Mouse (Mus musculus) limb, embryonic 13.5 days (tissue): ENCODE data around the gene Mrpl33. TPM values are rescaled to one million over a fixed set of nuclear protein-coding genes. Genes with fewer than 3 reads are reported as not detected.
A peak's percentile ranks its signal among the peaks of the same experiment; 100 is the strongest.

ENCODE experiments used
- ATAC-seq: fragments of 200-750 bp; cut with Nextera tagmentation; 2 replicates; pipeline ENCODE4 v1.8.0; 2017; ENCODE audit warnings: low read depth, moderate number of reproducible peaks, moderate TSS enrichment; ENCODE audit not compliant: low FRiP score
- H3K27ac ChIP-seq: fragments of 300-500 bp; sonication (generic); 2 replicates; pipeline ENCODE4 v1.5.1; 2015; ENCODE audit warnings: inconsistent platforms, mild to moderate bottlenecking, moderate library complexity
- H3K27me3 ChIP-seq: fragments of 300-500 bp; sonication (generic); 2 replicates; pipeline ENCODE4 v1.6.1; 2015; ENCODE audit warnings: mild to moderate bottlenecking, inconsistent platforms
- H3K36me3 ChIP-seq: fragments of 300-500 bp; sonication (generic); 2 replicates; pipeline ENCODE4 v1.6.1; 2015; ENCODE audit warnings: inconsistent platforms, mild to moderate bottlenecking, moderate library complexity
- H3K4me1 ChIP-seq: fragments of 300-500 bp; sonication (generic); 2 replicates; pipeline ENCODE4 v1.6.1; 2015; ENCODE audit warnings: inconsistent platforms
- H3K4me2 ChIP-seq: fragments of 300-500 bp; sonication (generic); replicated peaks from 2 replicates; pipeline ENCODE4 v1.6.1; 2015; ENCODE audit warnings: inconsistent platforms, mild to moderate bottlenecking, moderate library complexity
- H3K4me3 ChIP-seq: fragments of 300-500 bp; sonication (generic); 2 replicates; pipeline ENCODE4 v1.5.1; 2015; ENCODE audit warnings: moderate library complexity, mild to moderate bottlenecking, inconsistent platforms
- H3K9ac ChIP-seq: fragments of 300-500 bp; sonication (generic); 2 replicates; pipeline ENCODE4 v1.6.1; 2015; ENCODE audit warnings: mild to moderate bottlenecking, inconsistent platforms
- H3K9me3 ChIP-seq: fragments of 300-500 bp; sonication (generic); 2 replicates; pipeline ENCODE4 v1.6.1; 2016; ENCODE audit warnings: inconsistent platforms
- WGBS: fragments of 180-500 bp; shearing (Covaris S2); methylation state at CpG from one replicate; pipeline ENCODE4 v1.1.7; 2015; 5-methylcytosine and 5-hydroxymethylcytosine counted together
- polyA plus RNA-seq: library from polyadenylated mRNA; unstranded; fragments of >200 nt; fragmentation: Nextera tagmentation; extraction: Ambion mirVana; gene quantifications from 2 replicates; pipeline ENCODE4 v1.2.1, GENCODE M21; 2015

Mrpl33 gene
- polyA plus RNA-seq, 1 experiment from 2014 or later: 259 TPM

DNA sequence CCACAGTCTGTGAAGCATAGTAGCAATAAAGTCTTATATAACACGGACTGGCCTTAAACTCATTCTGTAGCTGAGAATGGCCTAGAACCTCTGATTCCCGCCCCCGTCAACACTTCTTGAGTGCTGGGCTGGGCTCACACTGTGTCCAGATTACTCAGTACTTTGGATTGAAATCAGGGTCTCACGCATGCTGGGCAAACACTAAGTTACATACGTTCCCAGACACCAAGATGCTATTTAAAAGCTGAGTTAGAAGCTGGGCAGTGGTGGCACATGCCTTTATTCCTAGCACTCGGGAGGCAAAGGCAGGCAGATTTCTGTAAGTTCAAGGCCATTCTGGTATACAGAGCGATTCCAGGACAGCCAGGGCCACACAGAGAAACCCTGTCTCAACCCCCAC is 1.4 kb downstream of the Mrpl33 start:
- H3K4me2 ChIP-seq: no peak overlapping the region
- no peak overlapping the region for H3K4me3 ChIP-seq
- 0 out of 2 replicates have a peak, but pooled peaks cover 2% of the 10 kb centered on the region for H3K27me3 ChIP-seq
- H3K9me3 ChIP-seq: no peaks in the 10 kb centered on the region
- H3K27ac ChIP-seq: no peak overlapping the region
- H3K36me3 ChIP-seq: no peaks in the 10 kb centered on the region
- H3K9ac ChIP-seq: no peak overlapping the region
- H3K4me1 ChIP-seq: peaks cover 18% of the 10 kb centered on the region
- ATAC-seq: no peak
- WGBS: 80% methylated on average over 7 of the region's 7 CpGs

DNA sequence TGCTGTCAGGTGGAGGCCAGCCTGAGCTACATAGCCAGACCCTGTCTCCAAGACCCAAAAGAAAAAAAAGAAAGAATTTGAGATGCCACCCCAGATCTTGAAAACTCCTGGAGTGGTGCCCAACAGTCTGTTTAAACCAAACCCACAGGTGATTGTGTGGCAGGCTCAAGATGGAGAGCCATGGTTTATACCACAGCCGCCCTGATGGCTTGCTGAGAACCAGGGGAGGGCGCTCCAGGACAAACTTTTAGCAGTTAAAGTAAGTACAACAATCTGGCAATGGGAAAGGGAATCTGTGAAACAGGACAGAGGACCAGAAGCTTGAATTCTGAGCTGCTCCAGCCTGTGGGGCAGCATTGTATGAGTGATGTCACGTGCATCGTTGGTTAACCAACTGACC is 1.8 kb downstream of the Mrpl33 start:
- WGBS: 70% methylated on average over 4 of the region's 4 CpGs
- H3K4me1 ChIP-seq: peaks cover 18% of the 10 kb centered on the region
- H3K27ac ChIP-seq: no peak overlapping the region
- ATAC-seq: no peak
- H3K4me3 ChIP-seq: no peak overlapping the region
- 0 out of 2 replicates have a peak, but pooled peaks cover 2% of the 10 kb centered on the region for H3K27me3 ChIP-seq
- no peaks in the 10 kb centered on the region for H3K36me3 ChIP-seq
- H3K9me3 ChIP-seq: no peaks in the 10 kb centered on the region
- H3K9ac ChIP-seq: no peak overlapping the region
- no peak overlapping the region for H3K4me2 ChIP-seq

DNA sequence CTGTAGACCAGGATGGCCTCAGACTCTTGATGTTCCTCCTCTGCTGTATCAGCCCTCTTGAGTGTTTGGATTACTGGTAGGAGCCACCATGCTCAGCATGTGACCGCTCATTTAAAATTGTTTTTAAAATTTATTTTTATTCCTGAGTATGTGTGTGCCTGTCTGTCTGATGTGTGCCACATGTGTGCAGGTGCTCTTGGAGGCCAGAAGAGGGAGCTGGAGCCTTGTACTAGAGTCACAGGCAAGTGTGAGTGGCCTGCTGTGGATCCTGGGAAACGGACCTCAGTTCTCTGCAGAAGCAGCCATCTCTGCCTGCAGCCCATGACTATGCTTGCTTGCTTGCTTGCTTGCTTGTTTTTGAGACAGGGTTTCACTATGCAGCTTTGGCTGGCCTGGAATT is 2.4 kb downstream of the Mrpl33 start:
- ATAC-seq: no peak
- no peak overlapping the region for H3K9ac ChIP-seq
- H3K27ac ChIP-seq: no peak overlapping the region
- no peaks in the 10 kb centered on the region for H3K9me3 ChIP-seq
- 0 out of 2 replicates have a peak, but pooled peaks cover 2% of the 10 kb centered on the region for H3K27me3 ChIP-seq
- WGBS: 90% methylated on average over 2 of the region's 2 CpGs
- H3K36me3 ChIP-seq: no peaks in the 10 kb centered on the region
- H3K4me1 ChIP-seq: peaks cover 18% of the 10 kb centered on the region
- no peak overlapping the region for H3K4me2 ChIP-seq
- no peak overlapping the region for H3K4me3 ChIP-seq

DNA sequence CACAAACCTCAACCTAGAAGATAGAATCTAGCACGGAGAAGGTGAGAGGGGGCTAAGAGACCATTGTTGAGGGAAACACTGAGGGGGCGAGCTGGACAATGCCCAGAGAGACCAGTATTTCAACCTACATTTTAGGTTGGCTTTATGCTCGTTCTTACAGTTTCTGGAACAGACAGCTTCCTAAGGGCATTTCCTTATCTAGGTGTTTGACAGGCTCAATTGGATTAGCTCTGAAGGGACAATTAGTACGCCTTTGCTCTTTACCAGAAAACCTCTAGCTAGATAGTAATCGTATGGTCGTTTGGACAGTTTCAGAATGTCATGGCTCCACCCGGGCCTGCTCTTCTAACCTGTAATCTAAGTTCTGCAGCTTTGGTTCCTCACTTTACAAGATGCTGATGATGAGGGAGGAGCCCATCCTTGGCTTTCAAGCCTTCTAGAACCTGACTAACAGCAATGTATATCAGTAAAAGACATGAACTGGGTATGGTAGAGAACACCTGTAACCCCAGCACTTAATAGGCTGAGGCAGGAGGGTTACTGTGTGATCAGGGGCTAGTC is 4.5 kb downstream of the Mrpl33 start:
- peaks cover 17% of the 10 kb centered on the region for H3K4me1 ChIP-seq
- H3K9me3 ChIP-seq: no peaks in the 10 kb centered on the region
- H3K27ac ChIP-seq: no peak overlapping the region
- no peak overlapping the region for H3K9ac ChIP-seq
- 85% methylated on average over 7 of the region's 7 CpGs for WGBS
- H3K4me3 ChIP-seq: no peak overlapping the region
- H3K4me2 ChIP-seq: no peak overlapping the region
- H3K36me3 ChIP-seq: no peaks in the 10 kb centered on the region
- 0 out of 2 replicates have a peak, but pooled peaks cover 2% of the 10 kb centered on the region for H3K27me3 ChIP-seq
- no peak for ATAC-seq

DNA sequence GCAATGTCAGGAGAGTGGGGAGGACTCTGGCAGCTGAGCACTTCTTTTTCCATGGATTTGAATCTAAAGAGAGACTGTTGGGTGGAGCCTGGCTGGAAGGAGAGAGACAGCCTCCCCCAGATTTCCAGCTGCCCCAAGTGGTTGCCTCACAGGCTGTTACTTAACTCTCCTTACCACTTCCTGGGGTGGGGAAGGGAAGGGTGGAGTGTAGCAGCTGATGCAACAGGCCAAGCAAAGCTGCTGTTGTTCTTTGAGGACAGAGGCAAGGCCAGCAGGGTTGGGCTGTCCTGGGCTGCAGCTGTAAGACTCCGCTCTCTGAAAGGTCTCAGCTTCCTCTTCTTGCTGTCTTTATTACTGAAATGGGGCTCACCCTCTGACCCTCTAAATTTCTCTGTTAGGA is 5.6 kb downstream of the Mrpl33 start:
- Histone ChIP-seq H3K9me3 (no peaks in the 10 kb centered on the region), H3K9ac (no peak overlapping the region), H3K4me2 (no peak overlapping the region), H3K27me3 (no peaks in the 10 kb centered on the region), H3K36me3 (no peaks in the 10 kb centered on the region), H3K4me1 (peaks cover 7% of the 10 kb centered on the region; the same call in 1 of the 2 replicates), H3K27ac (no peak overlapping the region), H3K4me3 (no peak overlapping the region)
- ATAC-seq: no peak
- 93% methylated on average over 1 of the region's 1 CpGs for WGBS

DNA sequence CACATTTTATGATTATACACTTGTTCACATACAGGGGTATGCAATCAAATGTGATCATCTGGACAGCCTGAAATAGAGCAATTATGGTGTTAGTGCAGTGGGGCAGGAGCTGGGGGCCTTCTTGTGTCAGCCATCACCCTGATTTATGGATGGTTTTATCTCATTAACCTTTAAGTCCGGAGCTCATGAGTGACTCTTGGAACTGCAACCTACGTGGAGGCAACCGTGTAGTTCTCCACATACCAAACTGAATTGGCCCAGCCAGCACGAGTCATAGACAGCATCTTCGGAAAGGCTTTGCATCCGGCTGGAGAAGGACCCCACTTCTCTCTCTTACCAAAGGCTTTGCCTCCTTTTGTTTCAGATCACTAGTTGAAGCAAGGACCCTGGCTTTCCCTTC is 7.0 kb downstream of the Mrpl33 start:
- Histone ChIP-seq H3K27ac (no peak overlapping the region), H3K4me1 (peaks cover 5% of the 10 kb centered on the region; the same call in 1 of the 2 replicates), H3K27me3 (no peaks in the 10 kb centered on the region), H3K9me3 (no peaks in the 10 kb centered on the region), H3K9ac (no peak overlapping the region), H3K4me2 (no peak overlapping the region), H3K36me3 (no peaks in the 10 kb centered on the region), H3K4me3 (no peak overlapping the region)
- ATAC-seq: no peak
- WGBS: 62% methylated on average over 6 of the region's 6 CpGs

DNA sequence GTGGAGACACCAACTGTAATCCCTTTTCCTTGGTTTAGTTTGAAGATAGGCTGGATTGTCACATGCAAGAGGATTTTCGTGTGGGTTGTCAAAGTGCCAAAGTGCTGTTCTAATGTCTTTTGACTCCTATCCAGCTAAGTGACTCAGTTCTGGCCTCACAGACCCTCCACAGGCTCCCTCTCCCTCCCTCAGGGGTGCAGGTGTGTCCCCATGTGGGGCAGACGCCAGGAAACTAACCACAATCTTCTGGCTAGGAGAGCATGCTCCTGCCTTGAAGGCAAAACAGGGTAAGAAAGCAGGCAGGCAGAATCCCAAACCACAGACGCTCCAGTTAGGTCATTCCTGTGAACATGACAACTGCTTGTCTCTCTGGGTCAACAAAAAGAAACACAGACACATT is 9.4 kb downstream of the Mrpl33 start:
- Histone ChIP-seq H3K4me1 (peaks cover 5% of the 10 kb centered on the region; the same call in 1 of the 2 replicates), H3K4me2 (no peak overlapping the region), H3K9me3 (no peaks in the 10 kb centered on the region), H3K27ac (no peak overlapping the region), H3K36me3 (no peaks in the 10 kb centered on the region), H3K27me3 (no peaks in the 10 kb centered on the region), H3K4me3 (no peak overlapping the region), H3K9ac (no peak overlapping the region)
- 42% methylated on average over 3 of the region's 3 CpGs for WGBS
- ATAC-seq: no peak

DNA sequence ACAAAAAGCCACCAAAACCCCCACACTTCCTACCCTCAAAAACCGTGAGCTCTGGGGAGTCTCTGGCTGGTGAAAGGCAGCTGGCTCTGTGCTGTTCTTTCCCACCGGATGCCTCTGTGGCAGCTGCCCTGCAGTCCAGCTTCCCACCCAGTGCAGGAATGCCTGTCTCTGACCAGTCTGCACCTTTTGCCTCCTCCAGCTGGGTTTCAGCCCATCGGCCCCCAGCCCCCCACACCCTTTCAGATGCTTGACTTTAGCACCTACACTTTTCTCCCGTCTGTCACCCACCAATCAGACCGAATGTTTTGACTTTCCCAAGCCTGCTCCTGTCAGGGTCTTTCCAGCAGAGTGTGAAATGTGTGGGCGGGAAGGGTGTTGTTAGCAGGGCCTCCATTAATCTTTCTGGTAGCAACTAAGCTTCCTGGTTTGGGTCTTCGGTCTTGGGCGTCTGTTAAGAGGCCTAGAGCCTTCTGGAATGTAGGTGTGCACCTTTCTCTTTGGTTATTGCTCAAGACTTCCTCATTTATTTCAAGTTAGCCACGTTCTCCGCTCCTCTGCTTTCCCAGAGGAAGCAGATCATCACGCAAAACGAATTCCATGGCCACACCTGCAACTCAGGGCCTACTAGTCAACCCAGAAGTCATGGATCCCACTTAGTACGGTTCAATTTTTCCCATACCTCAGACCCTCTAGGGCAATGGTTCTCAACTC is 13.8 kb downstream of the Mrpl33 start:
- Histone ChIP-seq H3K27ac (no peak overlapping the region), H3K36me3 (peaks cover 2% of the 10 kb centered on the region), H3K4me3 (no peak overlapping the region), H3K27me3 (no peaks in the 10 kb centered on the region), H3K4me2 (no peak overlapping the region), H3K4me1 (peaks cover 15% of the 10 kb centered on the region), H3K9ac (no peak overlapping the region), H3K9me3 (no peaks in the 10 kb centered on the region)
- no peak for ATAC-seq
- 53% methylated on average over 13 of the region's 13 CpGs for WGBS

DNA sequence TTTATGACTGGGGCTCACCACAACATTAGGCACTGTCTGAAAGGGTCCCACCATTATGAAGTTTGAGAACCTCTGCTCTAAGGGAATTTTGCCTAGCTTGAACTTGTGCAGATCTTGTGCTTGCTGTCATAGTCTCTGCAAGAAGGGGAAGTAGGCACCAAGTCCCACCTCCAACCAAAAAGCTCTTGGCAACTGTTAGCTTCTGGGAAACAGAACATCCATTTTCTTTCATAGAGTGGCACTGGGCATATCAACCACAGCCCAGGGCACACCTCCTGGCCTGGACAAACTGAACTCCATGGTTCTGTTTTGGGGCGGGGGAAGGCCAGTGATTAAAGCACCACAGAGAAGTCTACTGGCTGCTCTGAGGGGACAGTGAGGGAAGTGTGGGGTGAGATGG is 14.5 kb downstream of the Mrpl33 start:
- no peaks in the 10 kb centered on the region for H3K9me3 ChIP-seq
- no peak overlapping the region for H3K4me2 ChIP-seq
- H3K27ac ChIP-seq: no peak overlapping the region
- no peak overlapping the region for H3K9ac ChIP-seq
- H3K27me3 ChIP-seq: no peaks in the 10 kb centered on the region
- H3K36me3 ChIP-seq: peaks cover 9% of the 10 kb centered on the region
- 94% methylated on average over 1 of the region's 1 CpGs for WGBS
- H3K4me3 ChIP-seq: no peak overlapping the region
- no peak for ATAC-seq
- H3K4me1 ChIP-seq: peaks cover 12% of the 10 kb centered on the region

DNA sequence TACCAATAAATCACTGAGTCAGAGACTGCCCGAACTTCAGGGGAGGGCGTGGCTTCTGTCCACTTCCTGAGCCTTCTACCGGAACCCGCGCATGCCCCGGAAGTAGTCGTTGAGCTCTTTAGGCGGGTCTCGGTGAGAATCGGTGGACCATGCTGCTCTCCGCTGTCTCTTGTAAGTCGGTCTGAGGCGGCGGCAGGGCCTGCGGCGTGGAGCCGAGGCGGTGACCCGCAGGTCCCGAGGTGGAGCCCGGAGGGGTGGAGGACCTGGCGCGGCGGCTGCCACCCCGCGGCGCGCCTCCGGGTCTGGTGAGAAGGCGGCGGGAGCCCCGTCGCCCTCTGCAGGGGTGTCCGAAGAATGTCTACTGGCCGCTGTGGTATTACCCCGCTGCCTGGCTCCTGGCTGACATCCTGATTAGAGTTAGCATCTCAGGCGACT is 17.1 kb downstream of the Mrpl33 start:
- peak overlapping the region; percentile 85 for H3K27ac ChIP-seq

DNA sequence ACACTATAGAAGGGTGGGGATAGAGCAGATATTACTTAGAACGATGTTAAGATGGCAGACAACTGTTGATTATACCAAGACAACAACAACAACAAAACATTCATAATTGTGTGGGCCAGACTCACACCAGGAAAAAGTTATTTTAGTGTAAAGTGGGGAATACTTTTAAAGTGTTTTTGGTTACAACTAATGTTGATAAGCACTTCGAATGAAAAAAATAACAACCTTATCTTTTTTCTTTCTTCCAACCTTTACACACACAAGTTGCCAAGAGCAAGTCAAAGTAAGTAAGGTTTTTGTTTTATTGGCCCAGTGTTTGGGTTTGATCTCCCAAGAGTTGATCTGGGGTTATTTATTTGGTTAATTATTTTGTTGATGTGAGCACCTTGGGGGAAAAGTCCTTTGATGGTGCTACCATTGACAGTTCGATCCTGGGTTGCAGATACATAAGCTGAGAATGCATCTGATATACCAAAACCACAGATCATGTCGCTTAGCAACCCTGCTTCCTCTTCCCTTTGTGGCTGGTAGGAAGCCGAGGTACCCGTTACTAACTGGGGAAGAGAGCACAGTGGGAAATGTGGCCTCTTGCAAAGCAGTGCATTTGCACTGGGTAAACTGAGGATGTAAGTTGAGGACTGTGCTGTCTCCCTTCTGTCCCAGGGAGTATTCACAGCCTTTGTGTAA is 17.7 kb downstream of the Mrpl33 start:
- H3K4me3 ChIP-seq: peak overlapping the region; percentile 84
- no peaks in the 10 kb centered on the region for H3K27me3 ChIP-seq
- no peak for ATAC-seq
- 55% methylated on average over 6 of the region's 6 CpGs for WGBS
- H3K4me1 ChIP-seq: peaks cover 10% of the 10 kb centered on the region
- H3K9ac ChIP-seq: peak overlapping the region; percentile 88
- H3K27ac ChIP-seq: peak overlapping the region; percentile 85
- H3K36me3 ChIP-seq: peaks cover 38% of the 10 kb centered on the region
- H3K4me2 ChIP-seq: peak overlapping the region; percentile 67
- no peaks in the 10 kb centered on the region for H3K9me3 ChIP-seq

More for the DNA sequence above, 17.1 kb downstream of the Mrpl33 start:
- peak overlapping the region; percentile 84 for H3K4me3 ChIP-seq
- ATAC-seq: peak; percentile 94
- peak overlapping the region; percentile 88 for H3K9ac ChIP-seq
- peak overlapping the region; percentile 67 for H3K4me2 ChIP-seq
- peaks cover 10% of the 10 kb centered on the region for H3K4me1 ChIP-seq
- no peaks in the 10 kb centered on the region for H3K9me3 ChIP-seq
- WGBS: under 1% methylated on average over 36 of the region's 37 CpGs
- H3K36me3 ChIP-seq: peaks cover 32% of the 10 kb centered on the region
- no peaks in the 10 kb centered on the region for H3K27me3 ChIP-seq

DNA sequence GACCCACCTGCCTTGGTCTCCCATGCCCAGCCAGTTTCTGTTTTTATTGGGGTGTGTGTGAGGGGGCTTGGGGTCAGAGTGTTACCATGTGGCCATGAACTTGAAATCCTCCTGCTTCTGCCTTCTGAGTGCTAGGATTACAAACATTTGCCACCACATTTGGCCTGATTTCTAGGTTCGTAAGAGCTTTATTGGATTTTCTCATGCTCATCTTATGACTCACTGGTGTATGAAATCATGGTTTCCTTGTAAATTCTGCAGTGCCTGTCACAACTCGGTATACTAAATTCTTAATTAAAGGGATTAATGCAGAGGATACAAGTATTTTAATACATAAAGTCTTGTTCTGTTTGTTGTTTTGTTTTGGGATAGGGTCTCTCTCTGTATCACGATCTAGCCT is 23.6 kb downstream of the Mrpl33 start:
- WGBS: 85% methylated on average over 3 of the region's 3 CpGs
- Histone ChIP-seq H3K4me1 (peaks cover under 1% of the 10 kb centered on the region; the same call in 1 of the 2 replicates), H3K9me3 (no peaks in the 10 kb centered on the region), H3K9ac (no peak overlapping the region), H3K27ac (no peak overlapping the region), H3K36me3 (peaks cover 64% of the 10 kb centered on the region), H3K27me3 (no peaks in the 10 kb centered on the region), H3K4me3 (no peak overlapping the region), H3K4me2 (no peak overlapping the region)
- ATAC-seq: no peak
